Mouse (Mus musculus) megakaryocyte, embryonic 14.5 days (primary cell): ENCODE data around the gene Trim65.

Experiments used
- FLI1 ChIP-seq: IDR thresholded peaks from 2 replicates; pipeline ENCODE4 v1.6.1; 2012; ENCODE audit warnings: low read length, inconsistent platforms, mixed read lengths
- GATA1 ChIP-seq: IDR thresholded peaks from 3 replicates; pipeline ENCODE4 v1.6.1; 2012; ENCODE audit warnings: mixed read lengths, low read length, inconsistent platforms, borderline replicate concordance

DNA sequence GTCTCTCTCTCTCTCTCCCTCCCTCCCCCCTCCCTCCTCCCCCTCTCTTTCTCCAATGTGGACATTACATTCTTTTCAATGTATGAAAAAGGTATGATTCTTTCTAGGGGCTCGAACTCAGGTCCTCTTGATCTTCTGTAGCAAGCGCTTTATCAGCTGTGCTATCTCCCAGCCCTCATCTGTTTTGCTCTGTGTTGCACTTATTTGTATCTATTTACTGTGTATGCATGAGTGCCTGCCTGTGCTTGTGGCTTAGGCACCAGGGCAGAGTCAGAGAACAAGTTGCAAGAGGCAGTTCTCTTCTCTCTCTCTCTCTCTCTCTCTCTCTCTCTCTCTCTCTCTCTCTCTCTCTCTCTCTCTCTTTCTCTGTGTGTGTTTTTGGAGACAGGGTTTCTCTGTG, 25.9 kb downstream of the Trim65 start:
- TF ChIP-seq FLI1 (no peak), GATA1 (no peak)
